Mouse (Mus musculus): ENCODE results near the gene Ermap.

GRCm38 (mm10) chr4:119147347-119147746 lies 42.5 kb downstream of the Ermap start:
- TF ChIP-seq CTCF (IDR thresholded peaks at IDR 0.05; ENCODE audit: extremely low read depth, insufficient read length, insufficient replicate concordance, low read depth, low read length) (no peak), POLR2A (IDR thresholded peaks at IDR 0.05; ENCODE audit: low read depth, low read length) (no peak)
